Mouse (Mus musculus) testis, adult 2 months (tissue): ENCODE data around the gene Prg3.

Source experiments
- CTCF ChIP-seq: fragments of 200-500 bp; IDR thresholded peaks from 2 replicates; pipeline ENCODE4 v1.5.1; 2012; ENCODE audit warnings: low read depth, mild to moderate bottlenecking, inconsistent platforms, low read length, moderate library complexity; ENCODE audit not compliant: control insufficient read depth, insufficient read depth, insufficient replicate concordance
- POLR2A ChIP-seq: fragments of 200-500 bp; IDR thresholded peaks from 2 replicates; pipeline ENCODE4 v1.6.1; 2012; ENCODE audit warnings: low read depth, mild to moderate bottlenecking, inconsistent platforms, low read length, moderate library complexity; ENCODE audit not compliant: control insufficient read depth

- no peak for TF ChIP-seq POLR2A
- TF ChIP-seq CTCF = no peak
Measured at GRCm38 (mm10) chr2:84996376-84996775, 8.4 kb downstream of the Prg3 start.
